Mouse (Mus musculus) limb, embryonic 13.5 days (tissue): ENCODE measurements around the gene Ncoa7. TPM values are rescaled to one million over a fixed set of nuclear protein-coding genes. Genes with fewer than 3 reads are reported as not detected.
"Not testable (repeated sequence)": the region's sequence is repeated elsewhere in the genome, so short reads cannot be mapped to it uniquely, and the experiment has no call there.

Source experiments
- ATAC-seq: fragments of 200-750 bp; cut with Nextera tagmentation; 2 replicates; pipeline ENCODE4 v1.8.0; 2017; ENCODE audit warnings: low read depth, moderate number of reproducible peaks, moderate TSS enrichment; ENCODE audit not compliant: low FRiP score
- H3K27ac ChIP-seq: fragments of 300-500 bp; sonication (generic); 2 replicates; pipeline ENCODE4 v1.5.1; 2015; ENCODE audit warnings: inconsistent platforms, mild to moderate bottlenecking, moderate library complexity
- H3K27me3 ChIP-seq: fragments of 300-500 bp; sonication (generic); 2 replicates; pipeline ENCODE4 v1.6.1; 2015; ENCODE audit warnings: mild to moderate bottlenecking, inconsistent platforms
- H3K36me3 ChIP-seq: fragments of 300-500 bp; sonication (generic); 2 replicates; pipeline ENCODE4 v1.6.1; 2015; ENCODE audit warnings: inconsistent platforms, mild to moderate bottlenecking, moderate library complexity
- H3K4me1 ChIP-seq: fragments of 300-500 bp; sonication (generic); 2 replicates; pipeline ENCODE4 v1.6.1; 2015; ENCODE audit warnings: inconsistent platforms
- H3K4me2 ChIP-seq: fragments of 300-500 bp; sonication (generic); replicated peaks from 2 replicates; pipeline ENCODE4 v1.6.1; 2015; ENCODE audit warnings: inconsistent platforms, mild to moderate bottlenecking, moderate library complexity
- H3K4me3 ChIP-seq: fragments of 300-500 bp; sonication (generic); 2 replicates; pipeline ENCODE4 v1.5.1; 2015; ENCODE audit warnings: moderate library complexity, mild to moderate bottlenecking, inconsistent platforms
- H3K9ac ChIP-seq: fragments of 300-500 bp; sonication (generic); 2 replicates; pipeline ENCODE4 v1.6.1; 2015; ENCODE audit warnings: mild to moderate bottlenecking, inconsistent platforms
- H3K9me3 ChIP-seq: fragments of 300-500 bp; sonication (generic); 2 replicates; pipeline ENCODE4 v1.6.1; 2016; ENCODE audit warnings: inconsistent platforms
- WGBS: fragments of 180-500 bp; shearing (Covaris S2); methylation state at CpG from one replicate; pipeline ENCODE4 v1.1.7; 2015; 5-methylcytosine and 5-hydroxymethylcytosine counted together
- polyA plus RNA-seq: library from polyadenylated mRNA; unstranded; fragments of >200 nt; fragmentation: Nextera tagmentation; extraction: Ambion mirVana; gene quantifications from 2 replicates; pipeline ENCODE4 v1.2.1, GENCODE M21; 2015

Ncoa7 gene
- polyA plus RNA-seq, 1 experiment from 2014 or later, result 8.3 TPM

GRCm38 (mm10) chr10:30628444-30628843 is 174.7 kb downstream of the Ncoa7 start:
- H3K27ac ChIP-seq, H3K9me3 ChIP-seq: not testable (repeated sequence)
- WGBS, result 86% methylated on average over 11 of the region's 11 CpGs

GRCm38 (mm10) chr10:30627548-30627947 is 175.6 kb downstream of the Ncoa7 start:
- WGBS, result 36% methylated on average over 1 of the region's 1 CpGs
- no peak overlapping the region for H3K27ac ChIP-seq
- no peaks in the 10 kb centered on the region for H3K27me3 ChIP-seq
- H3K4me3 ChIP-seq, result no peak overlapping the region
- H3K9me3 ChIP-seq, result no peaks in the 10 kb centered on the region
- no peaks in the 10 kb centered on the region for H3K36me3 ChIP-seq
- no peak for ATAC-seq
- H3K4me1 ChIP-seq, result no peaks in the 10 kb centered on the region
- H3K9ac ChIP-seq, result no peak overlapping the region
- no peak overlapping the region for H3K4me2 ChIP-seq

More at GRCm38 (mm10) chr10:30628444-30628843, 174.7 kb downstream of the Ncoa7 start:
- not testable (repeated sequence) for H3K36me3 ChIP-seq, H3K4me1 ChIP-seq, H3K4me3 ChIP-seq, ATAC-seq, H3K27me3 ChIP-seq, H3K9ac ChIP-seq, H3K4me2 ChIP-seq

GRCm38 (mm10) chr10:30624161-30625019 is 178.7 kb downstream of the Ncoa7 start:
- ATAC-seq, result no peak
- WGBS, result 75% methylated on average over 5 of the region's 5 CpGs
- H3K36me3 ChIP-seq, result no peaks in the 10 kb centered on the region

GRCm38 (mm10) chr10:30622928-30623327 is 180.2 kb downstream of the Ncoa7 start:
- H3K36me3 ChIP-seq, result no peaks in the 10 kb centered on the region
- no peak for ATAC-seq
- no peak overlapping the region for H3K4me3 ChIP-seq
- no peak overlapping the region for H3K4me2 ChIP-seq
- H3K27me3 ChIP-seq, result peaks cover 4% of the 10 kb centered on the region; the same call in 1 of the 2 replicates
- no peaks in the 10 kb centered on the region for H3K4me1 ChIP-seq
- no peaks in the 10 kb centered on the region for H3K9me3 ChIP-seq
- no peak overlapping the region for H3K27ac ChIP-seq
- H3K9ac ChIP-seq, result no peak overlapping the region

More at GRCm38 (mm10) chr10:30624161-30625019, 178.7 kb downstream of the Ncoa7 start:
- peaks cover 4% of the 10 kb centered on the region; the same call in 1 of the 2 replicates for H3K27me3 ChIP-seq
- H3K4me3 ChIP-seq, result no peak overlapping the region
- H3K4me1 ChIP-seq, result no peaks in the 10 kb centered on the region
- no peak overlapping the region for H3K9ac ChIP-seq
- H3K27ac ChIP-seq, result no peak overlapping the region
- no peak overlapping the region for H3K4me2 ChIP-seq
- no peaks in the 10 kb centered on the region for H3K9me3 ChIP-seq

- H3K27me3 ChIP-seq, result peaks cover 4% of the 10 kb centered on the region; the same call in 1 of the 2 replicates
These were observed 184.3 kb downstream of the Ncoa7 start for GRCm38 (mm10) chr10:30618918-30619210.

GRCm38 (mm10) chr10:30618091-30618917 is 184.8 kb downstream of the Ncoa7 start:
- WGBS, result 1% methylated on average over 49 of the region's 49 CpGs
- ATAC-seq, result peak; percentile 99
- H3K4me2 ChIP-seq, result peak overlapping the region; percentile 75
- H3K4me1 ChIP-seq, result 0 out of 2 replicates have a peak, but pooled peaks cover 3% of the 10 kb centered on the region
- peaks cover 4% of the 10 kb centered on the region; the same call in 1 of the 2 replicates for H3K27me3 ChIP-seq
- H3K36me3 ChIP-seq, result no peaks in the 10 kb centered on the region
- H3K4me3 ChIP-seq, result peak overlapping the region; percentile 59
- no peaks in the 10 kb centered on the region for H3K9me3 ChIP-seq
- H3K27ac ChIP-seq, result peak overlapping the region; percentile 91
- peak overlapping the region; percentile 73 for H3K9ac ChIP-seq

More at GRCm38 (mm10) chr10:30618918-30619210, 184.3 kb downstream of the Ncoa7 start:
- Histone ChIP-seq H3K4me2 (peak overlapping the region; percentile 75), H3K36me3 (no peaks in the 10 kb centered on the region), H3K27ac (no peak overlapping the region), H3K4me1 (0 out of 2 replicates have a peak, but pooled peaks cover 3% of the 10 kb centered on the region), H3K4me3 (peak overlapping the region; percentile 59), H3K9me3 (no peaks in the 10 kb centered on the region), H3K9ac (no peak overlapping the region)
- no peak for ATAC-seq
- WGBS, result 40% methylated on average over 3 of the region's 3 CpGs

- Histone ChIP-seq H3K27ac (no peak overlapping the region), H3K4me3 (no peak overlapping the region)
- WGBS, result 83% methylated on average over 4 of the region's 4 CpGs
These were observed 190.1 kb downstream of the Ncoa7 start for GRCm38 (mm10) chr10:30613039-30613438.

GRCm38 (mm10) chr10:30609614-30610013 is 193.5 kb downstream of the Ncoa7 start:
- Histone ChIP-seq H3K4me2 (no peak overlapping the region), H3K9me3 (no peaks in the 10 kb centered on the region), H3K9ac (no peak overlapping the region), H3K36me3 (peaks cover 15% of the 10 kb centered on the region; the same call in 1 of the 2 replicates), H3K27me3 (no peaks in the 10 kb centered on the region), H3K27ac (no peak overlapping the region), H3K4me3 (no peak overlapping the region), H3K4me1 (no peaks in the 10 kb centered on the region)
- ATAC-seq, result no peak

More at GRCm38 (mm10) chr10:30613039-30613438, 190.1 kb downstream of the Ncoa7 start:
- Histone ChIP-seq H3K36me3 (0 out of 2 replicates have a peak, but pooled peaks cover 7% of the 10 kb centered on the region), H3K9ac (no peak overlapping the region), H3K9me3 (no peaks in the 10 kb centered on the region), H3K4me1 (0 out of 2 replicates have a peak, but pooled peaks cover 3% of the 10 kb centered on the region), H3K27me3 (no peaks in the 10 kb centered on the region), H3K4me2 (no peak overlapping the region)
- no peak for ATAC-seq

GRCm38 (mm10) chr10:30608109-30608508 is 195.0 kb downstream of the Ncoa7 start:
- H3K4me2 ChIP-seq, result no peak overlapping the region
- WGBS, result 72% methylated on average over 2 of the region's 2 CpGs
- peaks cover 15% of the 10 kb centered on the region; the same call in 1 of the 2 replicates for H3K36me3 ChIP-seq
- no peaks in the 10 kb centered on the region for H3K9me3 ChIP-seq
- no peak overlapping the region for H3K4me3 ChIP-seq
- no peak overlapping the region for H3K27ac ChIP-seq
- no peaks in the 10 kb centered on the region for H3K27me3 ChIP-seq
- no peak for ATAC-seq
- H3K4me1 ChIP-seq, result no peaks in the 10 kb centered on the region
- H3K9ac ChIP-seq, result no peak overlapping the region

GRCm38 (mm10) chr10:30600542-30600966 is 202.6 kb downstream of the Ncoa7 start, which contains the start of gene Trmt11:
Gene Trmt11 (minus strand): TSS chr10:30600749.
- ATAC-seq, result peak; percentile 94
- Histone ChIP-seq H3K36me3 (peaks cover 14% of the 10 kb centered on the region), H3K9me3 (no peaks in the 10 kb centered on the region), H3K4me1 (peaks cover 14% of the 10 kb centered on the region), H3K4me3 (peak within 1 kb of the TSS; percentile 75), H3K27ac (peak within 1 kb of the TSS; percentile 66), H3K9ac (peak within 1 kb of the TSS; percentile 89), H3K27me3 (no peaks in the 10 kb centered on the region), H3K4me2 (peak within 1 kb of the TSS; percentile 81)
- under 1% methylated on average over 25 of the region's 28 CpGs for WGBS

GRCm38 (mm10) chr10:30600094-30600534 is 203.0 kb downstream of the Ncoa7 start:
- Histone ChIP-seq H3K9ac (peak overlapping the region; percentile 89), H3K4me1 (peaks cover 14% of the 10 kb centered on the region), H3K27ac (peak overlapping the region; percentile 66; the same call in 1 of the 2 replicates), H3K4me2 (peak overlapping the region; percentile 81), H3K4me3 (peak overlapping the region; percentile 75), H3K9me3 (no peaks in the 10 kb centered on the region), H3K27me3 (no peaks in the 10 kb centered on the region), H3K36me3 (peaks cover 18% of the 10 kb centered on the region)
- ATAC-seq, result peak; percentile 18; the same call in 1 of the 2 replicates
- WGBS, result under 1% methylated on average over 21 of the region's 27 CpGs

GRCm38 (mm10) chr10:30587037-30587436 is 216.1 kb downstream of the Ncoa7 start:
- Histone ChIP-seq H3K36me3 (peaks cover 59% of the 10 kb centered on the region), H3K9me3 (no peaks in the 10 kb centered on the region), H3K4me3 (no peak overlapping the region), H3K27ac (no peak overlapping the region), H3K9ac (no peak overlapping the region), H3K4me2 (no peak overlapping the region), H3K4me1 (no peaks in the 10 kb centered on the region), H3K27me3 (no peaks in the 10 kb centered on the region)
- 77% methylated on average over 5 of the region's 5 CpGs for WGBS
- ATAC-seq, result no peak
